Mouse (Mus musculus) gastrocnemius, postnatal 10 days (tissue): ENCODE measurements around the gene Cpne5. TPM values are rescaled to one million over a fixed set of nuclear protein-coding genes. Genes with fewer than 3 reads are reported as not detected.

Experiments
- DNase-seq: peaks from one replicate; pipeline ENCODE4 v3.0.0; 2021; ENCODE audit warnings: mixed read lengths
- total RNA-seq, 2 experiments: library from RNA; stranded (reverse); gene quantifications; 2 replicates each; pipeline ENCODE4 v1.2.3; 2021

The Cpne5 gene
- total RNA-seq, 2 experiments from 2014 or later = 0.32 to 0.49 TPM

DNA sequence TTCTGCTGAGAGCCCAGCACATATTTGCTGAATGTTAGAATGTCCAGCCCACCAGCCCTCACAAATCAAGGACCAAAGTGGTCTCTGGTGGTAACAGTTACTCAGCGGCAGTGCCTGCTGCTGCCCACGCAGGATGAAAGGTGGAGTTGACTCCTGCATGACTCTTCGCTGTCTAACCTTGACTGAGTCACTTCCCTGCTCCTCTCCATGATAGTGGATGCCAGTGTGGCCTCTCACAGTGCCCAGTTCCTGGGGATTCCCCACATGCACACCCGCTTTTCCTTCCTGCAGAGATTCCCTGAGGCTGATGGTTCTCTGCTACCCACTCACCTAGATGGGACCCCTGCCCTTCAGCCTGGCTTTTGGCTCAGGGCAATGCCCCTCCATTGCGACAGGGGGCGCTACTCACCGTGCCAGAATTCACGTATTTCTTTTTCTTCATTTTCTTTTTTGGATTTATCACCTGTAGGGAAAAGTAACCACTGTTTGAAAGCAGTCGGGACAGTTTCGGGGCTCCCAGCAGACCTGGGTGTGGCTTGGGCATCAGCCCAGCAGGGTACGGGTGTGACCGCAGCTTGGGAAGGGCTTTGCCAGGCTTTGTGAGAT, 68.9 kb downstream of the Cpne5 start:
- no peak for DNase-seq

DNA sequence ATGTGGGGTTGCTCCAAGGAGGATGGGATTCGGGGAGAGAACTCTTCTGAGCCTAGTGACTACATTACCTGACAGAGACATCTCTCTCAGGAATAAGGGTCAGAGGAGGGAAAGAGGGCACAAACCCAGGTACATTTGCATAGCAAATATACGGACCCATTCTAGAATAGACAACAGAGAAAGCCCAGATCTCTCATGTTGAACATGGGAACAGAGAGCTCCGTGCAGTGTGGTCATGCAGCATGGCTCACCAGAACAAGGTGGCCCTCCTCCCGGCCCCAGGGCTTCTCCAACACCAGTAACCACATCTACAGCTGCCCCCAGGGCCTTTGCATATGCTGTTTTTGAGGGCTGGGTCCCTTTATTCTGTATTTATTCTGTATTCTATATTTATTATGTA, 69.5 kb downstream of the Cpne5 start:
- no peak for DNase-seq

DNA sequence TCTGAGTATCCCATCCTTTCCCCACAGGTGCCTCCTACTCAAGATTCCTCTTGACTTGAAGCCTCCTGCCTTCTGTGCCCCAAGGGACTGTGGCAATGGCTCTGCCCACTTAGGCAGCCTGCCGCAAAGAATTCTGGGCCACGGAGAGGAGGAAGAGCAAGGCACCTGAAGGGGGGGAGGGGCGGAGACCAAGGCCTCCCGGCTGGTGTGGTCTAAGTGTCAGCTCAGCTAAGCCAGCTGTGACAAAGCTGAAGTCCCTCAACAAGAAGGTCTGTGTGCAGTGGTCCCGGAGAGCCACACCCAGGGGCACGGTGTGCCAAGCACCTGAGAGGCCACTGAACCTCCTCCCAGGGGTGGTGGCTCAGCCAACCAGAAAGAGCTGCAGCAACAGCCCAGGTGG, 70.6 kb downstream of the Cpne5 start:
- no peak for DNase-seq

DNA sequence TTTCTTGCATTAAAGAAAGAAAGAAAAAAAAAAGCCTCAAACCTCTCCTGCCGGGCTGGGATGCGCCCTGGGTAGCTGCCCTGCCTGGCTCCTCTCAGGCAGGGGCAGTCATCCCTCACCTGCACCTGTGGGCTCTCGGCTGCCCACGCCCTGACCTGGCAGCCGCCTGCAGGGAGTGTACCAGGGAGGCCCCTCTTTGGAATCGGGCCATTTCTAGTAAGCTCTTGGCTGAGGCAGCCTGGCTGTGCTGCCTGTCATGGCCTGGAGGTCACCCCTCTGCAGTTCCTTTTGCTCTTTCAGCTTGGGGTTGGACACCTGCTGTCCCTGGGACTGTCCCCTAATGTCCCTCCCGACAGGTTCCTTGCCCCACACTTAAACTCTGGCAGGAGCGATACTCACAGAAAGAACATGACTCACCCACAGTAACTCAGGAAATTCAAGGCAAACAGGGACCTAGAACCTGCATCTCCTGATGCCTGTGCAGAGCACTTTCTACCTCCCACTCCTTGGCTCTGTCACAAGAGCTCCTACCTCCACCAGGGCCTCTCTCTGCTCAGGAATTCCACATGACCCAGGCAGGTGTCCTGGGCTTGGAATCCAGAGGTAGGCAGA, 71.9 kb downstream of the Cpne5 start:
- no peak for DNase-seq

DNA sequence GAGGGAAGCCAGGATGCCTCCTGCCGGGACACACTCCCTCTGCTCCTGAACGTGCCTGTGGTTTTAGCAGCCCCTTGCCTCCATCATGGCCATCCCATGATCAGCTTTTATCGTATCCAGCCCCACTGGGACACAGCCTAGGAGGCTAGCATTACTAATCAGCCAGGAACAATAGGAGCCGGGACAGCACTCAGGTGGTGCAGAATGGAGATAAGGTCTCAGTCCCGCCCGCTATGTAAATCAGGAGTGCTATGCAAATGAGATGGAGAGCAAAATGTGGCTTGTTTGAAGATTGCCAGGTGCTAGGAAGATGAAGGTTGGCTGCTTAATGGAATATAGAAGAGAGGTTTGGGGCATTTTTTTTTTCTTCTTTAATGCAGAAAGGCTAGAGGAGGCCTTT, 72.5 kb downstream of the Cpne5 start:
- no peak for DNase-seq

DNA sequence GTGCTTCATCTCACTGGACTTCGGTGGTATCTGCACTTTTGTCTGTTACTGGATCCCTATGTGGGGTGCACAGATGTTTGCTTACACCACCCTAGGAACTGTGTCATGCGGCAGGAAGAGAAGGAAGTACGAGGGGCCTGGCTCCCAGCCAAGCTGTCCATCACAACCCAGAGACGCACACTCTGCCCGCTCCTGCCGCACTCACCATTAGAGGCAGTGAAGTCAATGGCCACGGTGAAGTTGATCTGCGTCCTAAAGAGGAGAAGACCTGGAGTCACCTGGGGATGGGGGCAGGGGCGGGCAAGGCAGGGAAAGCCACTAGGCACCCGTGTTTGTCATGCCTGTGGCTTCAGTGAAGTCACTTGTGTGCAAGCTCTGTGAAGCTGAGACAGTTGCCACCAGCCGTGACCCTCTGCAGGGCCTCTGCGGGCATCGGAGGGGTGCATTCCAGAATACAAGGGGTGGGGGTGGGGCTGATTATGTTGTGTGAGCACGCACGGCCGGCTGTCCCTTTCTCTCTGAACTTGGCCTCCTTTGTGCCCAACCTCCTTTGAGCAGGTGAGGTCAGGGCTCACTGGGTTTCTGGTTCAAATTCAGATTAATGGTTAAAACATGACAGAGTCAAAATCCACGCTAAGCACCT, 73.4 kb downstream of the Cpne5 start:
- peak; percentile 34 for DNase-seq

DNA sequence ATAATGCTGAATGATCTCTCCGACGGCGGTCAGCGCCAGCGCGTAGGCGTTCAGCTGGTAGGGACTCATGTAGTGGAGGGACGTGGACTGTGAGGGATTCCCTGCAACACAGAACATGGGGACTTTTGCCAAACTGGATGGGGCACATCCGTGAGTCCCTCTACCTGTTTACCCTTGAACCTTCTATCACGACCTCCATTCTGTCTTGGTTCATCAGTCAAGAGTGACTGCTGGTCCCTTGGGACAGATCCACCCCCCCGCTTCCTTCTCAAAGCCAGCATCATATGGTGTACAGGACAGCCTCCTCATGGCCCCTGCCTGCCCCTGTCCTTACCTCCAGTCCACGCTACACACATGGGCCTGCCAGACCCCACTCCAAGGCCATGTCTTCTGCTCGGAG, 75.6 kb downstream of the Cpne5 start:
- no peak for DNase-seq

DNA sequence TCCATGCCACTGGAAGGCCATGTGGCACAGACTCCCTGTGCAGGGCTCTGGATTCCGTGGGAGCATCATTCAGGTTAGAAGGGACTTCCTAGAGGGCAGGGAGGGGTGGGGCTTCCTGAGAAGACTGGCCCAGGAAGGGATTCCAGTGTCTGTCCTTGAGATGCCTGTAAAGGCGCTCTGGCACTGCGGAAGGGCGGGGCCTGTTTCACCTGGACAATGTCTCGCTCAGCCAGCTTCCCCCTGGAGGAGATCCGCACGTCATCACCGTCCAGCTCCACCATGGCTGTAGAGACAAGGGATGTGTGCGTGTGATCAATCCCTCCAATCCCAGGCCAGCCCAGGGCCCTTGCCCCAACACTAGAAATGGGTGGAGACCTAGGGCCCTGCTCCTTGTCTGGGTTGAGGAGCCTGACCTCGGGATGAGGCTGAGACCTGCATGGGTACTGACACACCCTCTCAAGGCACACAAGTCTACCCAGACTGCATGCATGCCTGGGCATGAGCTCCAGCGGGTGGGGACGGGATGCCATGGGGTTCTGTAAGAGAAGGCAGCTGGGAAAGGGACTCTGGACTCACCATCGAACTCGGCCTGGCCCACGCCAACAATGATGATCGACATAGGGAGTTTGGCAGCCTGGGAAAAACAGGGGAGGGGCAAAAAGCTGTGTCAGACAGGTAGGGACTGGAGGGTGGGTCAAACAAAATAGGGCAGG, 78.1 kb downstream of the Cpne5 start:
- DNase-seq = no peak

DNA sequence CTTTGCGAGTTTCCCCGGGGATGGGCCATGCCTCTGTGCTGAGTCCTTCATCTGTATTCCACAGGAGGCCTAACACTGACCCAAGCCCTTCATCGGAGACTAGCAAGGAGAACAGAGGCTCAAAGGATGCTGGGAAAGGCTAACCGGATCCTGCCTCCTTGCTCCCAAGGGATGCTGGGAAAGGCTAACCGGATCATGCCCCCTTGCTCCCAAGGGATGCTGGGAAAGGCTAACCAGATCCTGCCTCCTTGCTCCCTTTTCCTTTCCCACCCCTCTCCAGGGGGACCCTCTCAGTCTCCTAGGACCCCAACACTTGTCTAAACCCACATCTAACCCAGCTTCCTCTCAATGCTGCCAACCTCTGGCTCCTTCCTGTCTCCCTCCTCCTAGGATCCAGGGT, 78.6 kb downstream of the Cpne5 start:
- no peak for DNase-seq

DNA sequence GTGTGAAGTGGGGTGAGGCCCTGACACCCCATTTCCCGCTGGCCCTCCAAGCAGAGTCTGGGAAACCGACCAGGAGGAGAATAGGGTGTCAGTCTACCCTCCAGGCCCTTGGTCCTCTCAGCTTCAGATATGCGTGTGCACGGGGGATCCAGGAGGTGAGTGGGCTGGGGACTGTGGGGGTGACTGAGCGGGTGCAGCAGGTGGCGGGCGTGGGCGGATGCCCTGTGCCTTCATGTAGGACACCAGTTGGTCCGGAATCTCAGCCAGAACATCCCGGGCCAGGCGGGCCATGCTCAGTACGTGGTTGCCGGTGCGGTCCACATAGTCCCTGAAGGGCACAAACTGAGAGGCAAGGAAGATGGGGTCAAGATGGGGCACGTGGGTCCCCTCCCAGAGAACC, 79.1 kb downstream of the Cpne5 start:
- no peak for DNase-seq

DNA sequence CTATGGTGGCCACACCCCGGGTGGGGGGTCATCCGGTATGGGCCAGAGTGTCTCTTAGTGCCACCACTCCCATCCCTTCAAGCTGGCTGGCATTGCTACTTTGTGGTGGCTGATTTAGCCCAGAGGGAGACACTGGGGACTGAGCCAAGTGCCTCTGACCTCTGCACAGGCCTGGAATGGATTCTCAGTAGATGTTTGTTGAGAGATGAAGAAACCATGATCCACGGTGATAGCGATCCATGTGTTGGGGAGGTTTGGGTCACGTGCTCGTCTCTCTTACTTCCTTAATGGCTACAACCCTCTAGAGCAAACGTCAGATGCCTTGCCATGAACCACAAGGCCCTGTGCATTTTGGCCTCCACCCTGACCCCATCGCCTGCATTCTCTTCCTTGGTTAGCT, 81.1 kb downstream of the Cpne5 start:
- no peak for DNase-seq

DNA sequence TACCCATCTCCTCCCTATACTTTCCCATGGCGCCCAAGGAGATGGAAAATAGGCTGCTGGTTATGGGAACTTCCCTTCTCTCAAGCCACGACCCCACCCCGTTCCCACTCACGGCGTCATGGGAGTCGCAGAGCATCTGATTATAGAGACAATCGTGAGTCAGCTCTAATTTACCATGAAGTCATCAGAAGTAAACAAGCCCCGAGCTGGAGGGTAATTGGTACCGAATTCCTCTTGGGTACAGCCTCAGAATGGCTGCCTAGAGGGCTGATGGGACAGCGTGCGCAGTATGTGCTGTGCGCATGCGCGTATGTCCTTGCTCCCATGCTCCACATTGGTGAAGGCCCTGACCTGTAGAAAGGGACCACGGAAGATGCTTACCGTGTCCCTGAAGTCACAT, 81.6 kb downstream of the Cpne5 start:
- DNase-seq = no peak

DNA sequence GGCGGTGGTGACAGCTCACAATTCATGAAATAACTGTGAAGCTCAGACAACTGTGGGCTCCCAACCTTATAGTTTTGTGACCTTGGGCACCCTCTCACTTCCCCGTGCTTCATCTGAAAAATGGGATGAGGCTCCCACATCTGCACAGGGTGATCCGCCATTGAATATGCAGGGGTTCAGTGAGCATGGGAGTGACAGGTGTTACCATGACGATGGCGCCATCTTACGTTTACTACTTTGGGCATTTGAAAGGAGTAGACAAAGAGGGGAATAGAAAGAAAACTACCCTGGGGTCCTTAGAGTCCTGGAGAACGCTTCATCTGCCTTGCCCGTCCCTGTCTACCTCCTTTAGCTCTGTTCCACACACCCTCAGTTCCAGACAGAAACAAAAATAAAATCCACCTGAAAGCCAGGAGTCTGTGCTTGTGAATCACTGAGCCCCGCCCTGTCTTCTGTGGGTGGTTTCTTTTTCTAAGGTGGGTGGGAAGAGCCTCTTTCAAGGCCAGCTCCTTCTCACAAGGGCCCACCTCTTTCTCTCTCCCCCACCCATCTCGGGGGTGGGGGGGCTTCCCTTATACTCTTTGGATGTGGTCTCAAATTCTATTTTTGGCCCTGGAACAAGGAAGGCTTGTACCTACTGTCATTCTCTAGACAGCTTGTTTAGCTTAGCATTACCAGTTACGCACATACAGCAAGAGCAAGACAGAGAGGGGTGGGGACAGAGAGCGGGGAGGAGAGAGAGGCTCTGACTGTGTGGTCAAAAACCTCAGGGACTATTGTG, 82.4 kb downstream of the Cpne5 start:
- DNase-seq = no peak

DNA sequence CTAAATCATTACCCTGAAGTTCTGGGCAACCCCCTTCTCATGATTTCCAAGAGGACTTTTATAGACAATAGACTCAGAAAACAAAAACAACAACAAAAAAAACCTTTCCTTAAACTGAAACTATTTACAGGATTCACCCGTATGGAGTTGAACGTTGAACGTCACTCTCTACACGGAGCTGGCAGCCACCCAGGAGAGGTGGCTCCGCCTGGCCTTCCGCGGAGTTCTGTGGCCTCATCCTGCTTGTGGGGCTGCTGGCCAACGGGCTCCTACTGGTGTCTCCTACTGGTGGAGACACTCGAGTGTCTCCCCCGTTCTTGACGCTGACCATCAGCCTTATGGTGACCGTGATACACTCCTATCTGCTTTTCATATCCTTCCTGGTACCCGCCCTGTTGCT, 83.7 kb downstream of the Cpne5 start:
- DNase-seq = no peak

DNA sequence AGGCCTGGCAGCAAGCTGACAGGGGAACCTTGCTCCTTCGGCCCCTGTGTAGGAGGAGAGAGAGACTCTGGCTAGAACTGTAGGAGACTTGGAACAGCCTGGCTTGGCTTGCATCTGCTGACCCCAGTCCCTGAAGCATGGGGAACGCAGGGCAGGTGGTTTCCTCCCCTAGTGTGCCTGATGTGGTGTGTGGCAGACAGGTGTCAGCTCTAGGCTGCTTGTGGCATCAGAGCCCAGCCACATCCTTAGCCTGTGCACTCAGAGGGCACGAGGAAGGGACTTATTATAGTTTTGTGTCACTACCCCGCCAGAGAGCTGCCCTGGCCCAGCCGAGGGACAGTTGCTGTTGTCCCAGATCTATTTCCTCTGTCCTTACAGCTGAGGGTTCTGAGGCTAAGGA, 85.4 kb downstream of the Cpne5 start:
- DNase-seq = no peak

DNA sequence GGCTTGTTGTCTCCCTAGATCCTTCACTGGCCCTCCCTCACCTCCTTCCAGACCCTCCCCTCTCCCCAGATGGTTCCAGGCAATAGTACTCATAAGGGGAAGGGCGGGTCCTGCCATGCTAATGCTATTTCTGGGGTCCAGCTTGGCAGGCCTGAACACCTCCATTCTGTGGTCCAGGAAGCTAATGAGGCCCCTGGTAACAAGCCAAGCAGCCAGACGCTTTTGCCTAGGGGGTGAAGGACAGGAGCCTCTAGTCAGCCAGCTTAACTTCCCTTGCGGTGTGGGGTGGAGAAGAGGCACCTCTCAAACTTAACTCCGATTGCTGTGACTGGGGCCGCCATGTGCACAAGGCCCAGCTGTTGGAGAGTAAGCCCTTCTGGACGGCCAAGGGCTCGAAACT, 88.2 kb downstream of the Cpne5 start:
- DNase-seq = no peak

DNA sequence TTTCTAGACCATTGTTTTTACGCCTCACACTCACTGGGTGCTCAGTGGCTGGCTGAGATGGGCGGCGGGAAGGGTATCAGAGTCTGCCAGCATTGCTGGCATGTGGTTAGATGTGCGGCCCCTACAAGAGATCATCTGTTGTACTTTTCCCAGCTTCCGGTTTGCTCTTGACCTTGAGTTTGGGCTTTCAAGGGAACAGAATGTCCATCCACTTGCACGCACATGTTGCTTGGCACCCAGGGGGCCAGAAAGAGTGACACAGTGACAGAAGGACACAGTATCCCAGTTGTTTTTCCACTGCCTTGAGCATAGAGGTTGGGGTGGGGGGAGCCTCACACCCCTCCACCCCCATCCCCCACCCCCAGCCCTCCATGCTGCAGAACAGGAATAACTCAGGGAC, 90.2 kb downstream of the Cpne5 start:
- DNase-seq = no peak

DNA sequence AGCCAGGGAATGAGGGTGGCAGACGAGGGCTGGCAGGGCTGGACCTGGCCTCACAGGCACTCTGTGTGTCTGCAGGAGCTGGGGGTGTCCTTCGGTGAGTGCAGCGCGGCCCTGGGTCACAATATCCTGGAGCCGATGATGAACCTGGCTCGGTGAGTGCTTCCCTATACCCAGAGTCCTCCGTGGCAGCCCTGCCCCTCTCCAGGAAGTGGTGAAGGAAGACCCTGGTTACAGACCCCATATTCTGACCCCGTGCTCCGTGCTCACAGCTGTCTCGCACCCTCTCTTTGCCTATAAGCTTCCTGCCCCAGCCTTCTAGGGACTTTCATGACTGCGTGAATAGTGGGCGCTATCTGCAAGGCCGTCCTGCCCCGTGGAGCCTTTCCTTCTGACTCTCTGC, 90.7 kb downstream of the Cpne5 start:
- DNase-seq = no peak

DNA sequence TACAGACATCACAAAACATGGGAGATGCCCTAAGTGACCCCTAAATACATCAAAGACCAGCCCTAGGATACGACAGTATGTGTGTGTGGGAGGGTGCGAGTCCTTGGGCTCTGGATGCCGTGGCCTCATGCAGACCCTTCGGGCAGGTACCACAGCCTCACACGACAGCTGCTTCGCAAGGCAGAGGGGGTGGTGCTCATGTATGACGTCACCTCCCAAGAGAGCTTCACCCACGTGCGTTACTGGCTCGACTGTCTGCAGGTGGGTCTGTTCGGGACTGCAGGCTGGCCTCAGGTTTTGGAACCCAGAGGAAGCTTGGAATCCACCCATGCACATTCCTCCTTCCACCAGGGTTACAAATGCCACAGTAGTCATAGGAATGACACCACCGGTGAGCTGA, 92.9 kb downstream of the Cpne5 start:
- no peak for DNase-seq

DNA sequence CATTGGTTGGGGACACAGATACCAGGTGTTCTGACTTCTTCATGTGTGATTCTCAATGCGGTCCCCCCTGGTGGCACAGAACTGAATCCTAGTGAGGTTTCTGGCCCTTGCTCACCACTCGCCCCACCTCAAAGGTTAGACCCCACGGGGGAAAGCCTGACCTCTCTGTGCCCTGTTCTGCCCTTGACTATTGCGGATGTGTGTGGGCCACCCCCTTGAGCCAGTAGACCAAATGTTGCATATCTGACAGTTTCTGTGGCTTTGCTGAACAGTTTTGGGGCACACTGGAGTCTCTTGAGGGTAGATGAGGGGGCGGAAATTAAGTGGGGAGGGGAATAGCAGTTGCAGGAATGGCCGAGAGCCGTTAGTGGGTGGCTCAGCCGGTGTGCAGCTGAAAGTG, 94.7 kb downstream of the Cpne5 start:
- DNase-seq = no peak

DNA sequence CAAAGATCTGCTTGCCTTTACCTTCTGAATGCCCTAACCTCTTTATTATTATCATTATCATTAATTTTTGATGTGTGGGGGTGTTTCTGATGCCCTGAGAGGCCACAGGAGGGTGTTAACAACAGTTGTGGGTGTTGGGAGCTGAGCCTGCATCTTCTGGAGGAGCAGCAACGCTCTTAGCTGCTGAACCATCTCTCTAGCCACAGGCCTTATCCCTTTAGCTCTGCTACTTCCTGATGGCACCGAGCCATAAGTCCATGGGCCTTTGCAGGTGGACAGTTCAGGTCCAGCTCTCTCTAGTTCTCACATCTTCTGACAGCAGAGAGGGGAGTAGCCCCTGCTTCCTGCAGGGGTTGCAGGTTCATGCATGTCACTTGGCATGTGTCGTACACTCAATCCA, 96.4 kb downstream of the Cpne5 start:
- DNase-seq = no peak

DNA sequence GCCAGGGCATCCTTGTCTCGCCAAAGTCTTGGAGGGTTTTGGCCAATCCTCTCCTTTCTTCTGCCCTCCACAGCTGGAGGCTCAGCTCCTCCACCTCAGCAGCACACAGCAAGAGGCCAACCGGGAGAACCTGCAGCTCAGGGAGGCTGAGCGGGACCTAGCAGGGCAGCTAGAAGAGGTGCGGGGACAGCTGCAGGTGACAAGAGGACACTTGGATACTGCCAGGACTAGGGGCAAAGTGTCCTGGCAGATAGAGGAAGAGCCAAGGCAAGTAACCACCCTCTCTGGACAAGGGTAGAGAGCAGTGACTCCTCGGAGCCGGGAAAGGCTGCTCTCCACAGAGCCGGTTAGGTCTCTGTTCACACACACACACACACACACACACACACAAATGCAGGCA, 100.1 kb downstream of the Cpne5 start:
- DNase-seq = no peak

DNA sequence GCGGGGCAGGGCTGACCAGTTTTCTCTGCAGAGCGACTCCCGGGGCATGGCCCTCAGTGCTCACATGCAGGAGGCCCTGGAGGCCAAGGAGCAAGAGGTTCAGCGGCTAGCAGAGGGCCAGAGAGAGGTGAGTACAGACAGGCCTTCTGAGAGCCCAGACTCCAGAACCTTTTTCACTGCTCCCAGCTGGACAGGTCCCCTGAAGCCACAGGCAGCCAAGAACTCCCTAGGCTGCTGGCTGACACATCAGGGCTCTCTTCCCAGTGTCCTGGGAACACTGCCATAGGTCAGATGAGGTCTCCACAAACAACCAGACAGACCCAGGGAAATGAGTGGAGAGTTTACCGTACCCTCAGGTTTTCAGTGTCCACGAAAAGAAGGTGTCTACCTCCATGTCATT, 101.7 kb downstream of the Cpne5 start:
- peak; percentile 83 for DNase-seq
